Mouse (Mus musculus) cerebellum, adult 8-10 months (tissue): ENCODE data around the gene 4932438H23Rik.

Experiments used
- DNase-seq: peaks from one replicate; pipeline ENCODE4 v3.0.0; 2022

4932438H23Rik gene

DNA sequence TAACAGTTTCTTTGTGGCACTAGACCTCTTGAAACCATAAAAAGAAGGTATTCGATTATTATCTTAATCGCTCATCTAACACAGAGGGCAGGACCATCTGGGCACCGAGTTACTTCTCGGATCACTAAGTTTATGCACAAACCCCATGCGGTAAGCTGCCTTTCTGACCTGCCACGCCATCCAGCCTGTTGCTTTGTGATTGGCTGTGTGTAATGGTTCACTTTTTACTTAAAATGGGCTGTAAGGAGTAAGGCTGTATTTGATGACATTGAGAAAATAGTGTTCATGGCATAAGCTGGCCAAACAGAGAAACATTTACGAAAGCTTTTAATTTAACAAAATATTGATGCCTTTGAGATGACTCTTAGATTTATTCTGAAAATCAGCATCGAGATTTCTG lies at the start of gene 4932438H23Rik:
Gene 4932438H23Rik (minus strand): TSS at position 101 of the 400 bp plus-strand sequence.
- no peak for DNase-seq

DNA sequence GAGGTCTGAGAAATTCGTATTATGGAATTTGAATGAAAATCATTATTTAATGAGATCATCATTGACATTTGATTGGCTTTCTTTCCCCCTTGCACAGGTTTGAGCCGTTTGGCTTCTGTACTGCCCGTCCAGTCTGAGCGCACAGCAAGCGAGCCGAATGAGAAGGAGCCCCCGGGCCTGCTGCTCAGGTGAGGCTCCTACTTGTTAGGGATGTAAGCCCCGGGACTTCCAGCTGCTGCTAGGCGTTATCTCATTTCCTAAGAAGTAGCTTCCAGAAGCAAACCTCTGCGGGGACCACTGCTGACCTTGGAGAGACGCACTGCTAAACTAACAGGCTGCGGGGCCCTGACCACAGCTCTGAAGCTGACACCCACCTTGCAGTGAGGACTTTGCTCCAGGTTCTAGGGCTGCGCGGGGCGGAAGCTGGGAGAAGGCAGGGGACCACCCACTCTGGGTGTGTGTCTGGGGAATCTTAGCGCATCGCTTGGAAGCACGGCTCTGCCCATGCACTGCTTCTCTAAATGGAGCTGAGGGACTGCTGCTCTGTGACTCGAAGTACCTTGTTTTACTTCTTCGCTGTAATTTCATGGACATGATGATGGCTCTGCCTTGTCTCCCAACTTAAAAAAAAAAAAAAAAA lies 46.2 kb upstream of the 4932438H23Rik start:
- no peak for DNase-seq

DNA sequence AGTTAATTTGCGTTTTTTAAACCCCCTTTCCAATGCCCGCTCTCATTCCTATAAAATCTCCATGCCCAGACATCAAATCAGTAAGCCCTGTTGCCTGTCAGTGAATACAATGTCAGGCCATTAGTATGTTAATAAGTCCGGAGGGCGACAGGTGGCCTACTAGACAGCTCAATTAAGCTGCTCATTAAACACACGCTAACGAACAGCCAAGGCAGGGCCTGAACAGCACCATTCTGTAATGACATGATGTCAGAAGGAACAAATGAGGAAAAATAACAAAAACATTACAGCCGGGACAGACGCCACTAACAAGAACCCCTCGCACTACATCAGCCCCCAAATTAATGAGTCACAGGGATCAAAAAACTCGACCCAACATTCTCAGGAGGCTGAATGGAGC lies 45.5 kb upstream of the 4932438H23Rik start:
- no peak for DNase-seq

DNA sequence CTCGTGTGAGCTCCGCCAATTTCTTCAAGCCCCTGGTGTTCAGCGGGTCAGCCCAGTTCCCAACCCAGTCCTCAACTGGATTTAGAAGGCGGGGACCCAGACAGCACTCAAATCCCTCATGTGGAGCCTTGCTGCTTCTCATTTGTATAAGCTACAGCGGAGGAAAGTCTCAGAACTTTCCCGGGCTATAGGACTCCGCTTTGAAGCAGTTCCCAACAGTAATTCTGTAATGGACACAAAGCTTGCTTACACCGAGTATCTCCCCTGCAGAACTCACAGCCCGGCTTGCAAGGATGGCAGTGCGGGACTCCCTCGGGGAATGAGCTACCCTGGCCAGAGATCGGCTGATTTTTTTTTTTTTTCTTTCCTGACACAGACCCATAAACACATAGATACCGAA lies 45.1 kb upstream of the 4932438H23Rik start:
- no peak for DNase-seq

DNA sequence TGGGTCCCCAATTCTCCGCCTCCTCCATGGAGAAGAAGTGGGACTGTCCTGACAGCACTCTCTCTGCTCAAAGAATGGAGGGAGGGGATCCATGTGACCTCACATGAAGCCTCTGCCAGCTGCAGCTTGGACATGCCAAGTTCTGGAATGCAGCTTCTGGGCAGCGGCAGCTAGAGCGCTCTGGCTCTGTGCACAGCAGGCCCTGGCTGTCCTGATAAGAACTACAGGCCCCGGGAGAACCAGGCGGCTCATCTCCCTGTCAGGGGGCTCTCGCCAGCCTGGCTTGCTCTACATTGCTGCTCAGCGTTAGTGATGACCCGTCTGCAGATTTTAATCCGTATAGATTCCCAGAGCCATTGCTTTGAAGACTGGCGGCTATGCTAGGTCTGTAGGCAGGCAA lies 44.6 kb upstream of the 4932438H23Rik start:
- DNase-seq: no peak

DNA sequence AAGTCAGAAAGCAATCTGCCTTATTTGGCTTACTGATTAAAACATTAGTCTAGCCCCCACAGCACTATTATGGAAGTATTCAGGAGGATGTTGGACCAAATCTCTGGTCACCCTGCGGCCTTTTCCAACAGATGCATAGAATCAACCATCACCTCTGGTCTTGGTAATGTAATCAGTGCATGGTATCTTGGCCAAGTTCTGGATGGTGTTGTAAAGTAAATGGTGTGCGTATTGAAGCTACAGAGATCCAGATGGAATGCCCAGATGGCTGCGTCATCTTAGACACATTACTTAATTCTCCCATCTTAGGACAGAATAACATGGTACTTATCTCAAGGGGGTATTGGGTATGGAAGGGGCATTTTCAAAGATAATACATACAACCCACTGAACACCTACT lies 43.8 kb upstream of the 4932438H23Rik start:
- DNase-seq: no peak

DNA sequence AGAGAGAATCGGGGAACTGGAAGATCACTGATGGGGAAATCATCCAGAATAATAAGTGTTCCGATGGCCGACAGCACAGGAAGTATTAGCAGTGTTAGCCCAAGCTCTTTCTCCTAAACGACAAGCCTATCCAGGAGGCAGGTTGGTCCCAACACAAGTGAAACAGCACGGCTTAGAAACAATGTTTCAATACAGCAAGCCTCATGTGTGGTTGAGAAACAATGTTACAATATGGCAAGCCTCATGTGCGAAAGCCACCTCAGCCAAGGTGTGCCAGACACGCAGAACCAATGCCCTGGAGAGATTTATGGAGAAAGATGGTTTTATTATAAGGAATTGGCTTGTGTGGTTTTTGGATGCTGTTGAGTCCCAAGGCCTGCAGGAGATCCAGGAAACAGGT lies 43.2 kb upstream of the 4932438H23Rik start:
- no peak for DNase-seq

DNA sequence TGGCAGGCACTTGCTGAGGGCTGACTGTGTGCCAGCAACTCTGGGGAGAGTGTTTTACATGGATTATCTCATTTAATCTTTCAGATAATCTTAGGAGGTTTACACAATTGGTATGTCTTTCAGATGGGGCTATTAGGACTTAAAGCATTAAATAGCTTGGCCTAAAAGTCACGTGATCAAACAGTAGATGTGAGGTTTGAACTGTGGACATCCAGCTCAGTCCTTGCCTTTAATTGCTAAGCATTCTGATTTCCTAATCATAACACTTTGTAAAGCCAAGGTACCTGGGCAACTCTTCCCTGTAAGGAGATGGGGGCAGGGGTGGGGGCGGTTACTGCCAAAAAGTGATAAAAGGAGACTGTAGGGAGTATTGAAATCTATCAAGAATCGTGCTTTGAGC lies 41.7 kb upstream of the 4932438H23Rik start:
- no peak for DNase-seq

DNA sequence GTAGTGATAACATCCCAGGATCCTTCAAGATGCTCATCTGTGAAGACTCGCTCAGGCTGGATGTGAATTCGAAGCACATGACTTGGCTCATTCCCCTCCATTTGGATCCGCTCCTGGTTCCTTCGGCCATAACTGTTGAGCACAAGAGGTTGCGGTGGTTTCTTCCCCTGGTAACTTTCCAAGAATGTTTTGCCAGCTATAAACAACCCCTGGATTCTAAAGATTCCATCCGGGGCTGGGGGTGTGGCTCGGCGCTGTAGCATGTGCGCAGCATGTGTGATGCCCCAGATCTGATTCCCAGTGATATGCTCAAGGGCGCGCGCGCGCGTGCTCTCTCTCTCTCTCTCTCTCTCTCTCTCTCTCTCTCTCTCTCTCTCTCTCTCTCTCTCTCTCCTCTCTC lies 35.0 kb upstream of the 4932438H23Rik start:
- no peak for DNase-seq

DNA sequence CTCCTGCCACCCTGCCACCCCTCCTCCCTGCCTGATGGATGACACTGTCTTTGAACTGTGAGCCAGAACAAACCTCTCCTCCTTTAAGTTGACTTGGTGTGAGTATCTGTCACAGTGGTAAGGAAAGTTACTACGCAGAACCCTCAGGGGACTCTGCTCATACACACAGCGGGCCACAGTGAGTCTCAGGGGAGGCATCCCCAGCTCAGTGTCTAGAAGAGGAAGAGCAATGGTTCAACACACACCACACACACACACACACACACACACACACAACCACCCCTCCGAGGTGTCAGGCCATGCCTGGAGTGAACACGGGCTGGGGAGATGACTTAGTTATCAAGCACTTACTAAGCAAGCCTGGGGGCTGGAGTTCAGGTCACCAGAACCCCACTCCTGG lies 33.5 kb upstream of the 4932438H23Rik start:
- no peak for DNase-seq

DNA sequence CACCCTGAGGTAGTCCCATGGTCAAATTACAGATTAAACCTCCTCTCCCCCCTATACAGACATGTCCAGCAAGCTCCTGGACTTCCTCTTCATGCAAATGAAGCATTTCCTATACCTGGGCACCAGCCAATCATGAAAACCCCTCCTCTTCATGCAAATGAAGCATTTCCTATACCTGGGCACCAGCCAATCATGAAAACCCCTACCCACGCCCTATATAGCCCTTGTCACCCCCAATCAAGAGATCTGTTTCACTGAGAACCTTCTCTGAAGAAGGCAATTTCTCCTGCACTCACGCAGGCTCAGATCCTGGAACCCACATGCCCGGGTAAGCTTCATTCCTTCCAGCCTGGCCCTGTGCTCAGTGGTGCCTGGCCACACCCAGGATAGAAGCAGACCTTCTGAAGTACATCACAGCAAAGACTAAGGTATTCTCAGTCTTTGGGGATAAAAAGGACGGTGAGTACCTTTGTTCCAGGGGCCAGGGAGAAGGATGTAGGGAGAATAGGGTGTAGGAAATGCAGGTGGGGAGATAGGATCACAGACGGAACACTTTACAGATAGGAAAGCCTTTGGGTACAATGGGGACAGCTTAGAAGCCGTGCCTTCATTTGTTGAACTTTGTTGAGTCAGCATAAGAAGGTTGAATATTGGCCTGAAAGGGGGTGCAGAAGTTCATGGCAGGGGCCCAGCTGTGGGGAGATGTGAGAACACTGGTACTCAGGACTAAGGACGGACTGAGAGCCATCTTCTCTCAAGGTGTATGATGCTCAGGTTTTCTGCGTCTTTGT lies 32.0 kb upstream of the 4932438H23Rik start:
- DNase-seq: no peak

DNA sequence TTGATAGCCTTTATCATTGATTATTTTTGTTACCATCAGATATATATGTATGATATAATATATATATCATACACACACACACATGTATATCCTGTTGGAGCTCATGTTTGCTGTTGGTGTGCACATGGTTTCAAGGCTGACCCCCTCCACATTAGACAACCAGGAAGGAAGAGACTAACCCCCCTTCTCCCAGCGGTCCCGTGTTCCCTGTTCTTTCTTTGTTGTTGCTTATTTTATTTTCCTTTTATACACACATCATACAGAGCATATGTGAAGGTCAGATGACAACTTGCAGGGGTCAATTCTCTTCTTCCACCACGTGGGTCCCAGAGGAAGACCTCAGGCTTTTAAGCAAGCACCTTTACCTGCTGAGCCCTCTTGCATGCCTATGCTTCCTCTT lies 29.3 kb upstream of the 4932438H23Rik start:
- no peak for DNase-seq

DNA sequence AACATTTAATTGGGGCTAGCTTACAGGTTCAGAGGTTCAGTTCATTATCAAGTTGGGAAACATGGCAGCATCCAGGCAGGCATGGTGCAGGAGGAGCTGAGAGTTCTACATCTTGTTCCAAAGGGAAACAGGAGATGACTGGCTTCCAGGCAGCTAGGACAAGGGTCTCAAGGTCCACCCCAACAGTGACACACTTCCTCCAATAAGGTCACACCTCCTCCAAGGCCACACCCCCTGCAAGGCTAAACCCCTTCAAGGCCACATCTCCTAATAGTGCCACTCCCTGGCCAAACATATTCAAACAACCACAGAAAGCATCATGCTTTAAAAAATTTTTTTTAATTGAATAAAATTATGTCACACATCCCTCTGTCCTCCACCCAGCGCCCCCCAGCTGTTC lies 28.9 kb upstream of the 4932438H23Rik start:
- no peak for DNase-seq

DNA sequence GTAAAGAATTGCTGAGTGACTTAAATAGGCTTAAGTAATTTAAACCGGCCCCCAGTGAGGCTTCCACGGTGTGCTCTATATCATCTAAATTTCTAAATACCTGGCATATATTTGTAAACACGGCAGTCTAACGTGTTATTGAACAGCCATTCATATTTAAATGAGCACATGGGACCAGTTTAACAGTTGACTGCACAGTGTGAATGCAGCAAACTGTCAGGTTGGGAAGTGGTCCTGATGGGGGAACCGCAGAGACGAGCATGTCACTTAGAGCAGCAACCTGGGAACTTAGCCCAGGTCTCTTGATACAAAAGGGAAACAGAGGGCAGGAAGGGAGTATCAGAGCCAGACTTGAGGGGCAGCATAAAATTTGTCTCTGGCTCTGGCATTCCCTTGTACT lies 25.0 kb upstream of the 4932438H23Rik start:
- DNase-seq: no peak

DNA sequence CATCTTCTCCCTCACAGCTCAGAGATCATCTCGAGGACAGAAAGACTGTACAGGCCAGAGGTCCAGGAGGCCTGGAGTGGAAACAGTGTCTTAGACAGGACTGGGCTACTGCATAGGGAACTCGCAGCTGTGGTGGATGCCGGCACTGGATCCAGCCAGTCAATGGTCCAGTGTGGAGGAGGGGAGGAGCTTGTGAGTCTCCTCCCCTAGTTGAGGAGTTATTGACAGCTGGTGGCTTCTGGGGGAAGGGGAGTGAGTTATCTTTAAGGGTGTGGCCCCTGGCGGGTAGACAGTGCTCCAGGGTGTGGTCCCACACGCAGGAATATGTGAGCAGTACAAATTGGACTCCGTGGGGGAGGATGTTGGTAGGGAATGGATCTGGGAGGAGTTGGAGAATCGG lies 21.8 kb upstream of the 4932438H23Rik start:
- no peak for DNase-seq

DNA sequence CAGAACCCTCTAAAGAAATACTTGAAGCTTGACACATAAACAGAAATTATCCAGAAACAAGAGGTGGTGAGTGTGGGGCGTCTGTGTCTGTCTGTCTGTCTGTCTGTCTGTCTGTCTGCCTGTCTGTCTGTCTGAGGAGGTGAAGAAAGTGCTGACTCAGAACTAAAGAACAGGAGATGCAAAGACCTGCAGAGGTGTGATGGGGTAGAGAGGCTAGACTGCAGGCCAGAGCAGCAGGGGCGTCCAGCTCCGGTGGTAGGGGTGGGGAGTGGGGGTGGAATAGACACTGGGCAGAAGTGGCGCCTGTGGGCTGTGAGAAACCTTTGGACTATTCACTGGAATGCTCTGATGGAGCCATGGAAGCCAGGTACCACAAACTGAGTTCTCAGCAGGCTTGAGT lies 21.1 kb upstream of the 4932438H23Rik start:
- no peak for DNase-seq

DNA sequence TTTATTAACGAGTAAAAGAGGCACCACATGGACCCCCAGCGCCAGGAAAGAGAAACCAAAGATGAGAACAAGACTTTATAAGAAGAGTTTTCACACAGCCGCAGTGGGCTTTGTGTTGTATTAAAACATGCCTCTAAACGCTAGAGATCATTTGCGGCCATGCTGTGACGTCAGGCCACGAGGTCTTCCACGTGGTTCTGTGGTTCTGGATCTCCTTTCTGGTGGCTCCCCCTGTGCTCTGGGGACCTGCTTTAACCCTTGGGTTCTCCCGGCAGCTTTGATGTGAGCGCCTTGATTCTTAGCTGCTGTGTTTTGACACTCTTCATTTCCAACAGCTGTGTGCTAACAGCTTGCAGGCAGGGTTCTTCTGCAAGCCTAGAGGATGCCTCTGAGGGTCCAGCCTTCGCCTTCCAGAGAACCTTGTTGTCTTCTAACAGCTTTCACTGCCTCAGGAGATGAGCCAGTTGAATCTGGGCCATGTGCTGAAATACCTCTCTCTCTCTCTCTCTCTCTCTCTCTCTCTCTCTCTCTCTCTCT lies 16.1 kb upstream of the 4932438H23Rik start:
- DNase-seq: no peak

DNA sequence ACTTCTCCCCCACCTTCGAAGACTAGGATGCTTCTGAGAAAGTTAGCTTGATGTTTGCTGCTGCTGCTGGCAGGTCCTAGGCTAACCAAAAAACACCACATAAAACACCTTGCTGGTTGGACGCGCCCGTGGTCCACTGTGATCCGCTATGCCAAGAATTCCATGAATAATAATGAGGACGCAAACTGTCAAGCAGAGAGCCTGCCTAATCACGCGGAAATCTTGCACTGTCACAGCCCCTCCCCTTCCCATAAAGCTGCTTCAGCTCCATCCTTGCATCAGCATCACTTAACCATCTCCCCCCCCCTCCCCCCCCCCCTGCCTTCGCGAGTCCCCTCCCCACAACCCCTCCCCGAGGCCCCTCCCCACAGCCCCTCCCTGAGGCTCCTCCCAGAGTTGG lies 12.7 kb upstream of the 4932438H23Rik start:
- DNase-seq: no peak

DNA sequence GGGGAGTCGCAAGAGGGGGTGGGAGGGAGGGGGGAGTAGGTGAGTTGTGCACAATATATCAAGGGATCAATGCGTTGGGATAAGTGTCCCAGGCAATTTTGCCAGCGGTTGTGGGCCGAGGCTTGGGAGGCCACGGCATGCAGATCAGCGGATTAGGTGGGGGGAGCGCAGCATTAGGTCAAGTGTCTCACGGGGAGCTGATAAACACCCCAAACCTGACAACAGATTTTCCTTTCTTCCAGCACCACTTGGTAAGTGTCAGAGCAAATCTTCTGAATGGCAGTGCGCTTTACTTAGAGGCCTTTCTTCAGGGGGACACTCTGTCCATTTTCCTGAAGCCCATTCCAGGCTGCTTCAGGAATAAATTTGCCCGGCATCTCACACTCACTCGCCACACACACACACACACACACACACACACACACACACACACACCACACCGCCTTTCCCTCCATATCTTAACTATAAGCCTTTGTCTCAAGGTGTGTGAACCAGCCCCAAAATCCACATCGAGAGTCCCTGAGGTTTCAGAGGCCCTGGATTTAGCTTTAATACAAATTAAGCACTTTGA lies 10.6 kb upstream of the 4932438H23Rik start:
- no peak for DNase-seq

DNA sequence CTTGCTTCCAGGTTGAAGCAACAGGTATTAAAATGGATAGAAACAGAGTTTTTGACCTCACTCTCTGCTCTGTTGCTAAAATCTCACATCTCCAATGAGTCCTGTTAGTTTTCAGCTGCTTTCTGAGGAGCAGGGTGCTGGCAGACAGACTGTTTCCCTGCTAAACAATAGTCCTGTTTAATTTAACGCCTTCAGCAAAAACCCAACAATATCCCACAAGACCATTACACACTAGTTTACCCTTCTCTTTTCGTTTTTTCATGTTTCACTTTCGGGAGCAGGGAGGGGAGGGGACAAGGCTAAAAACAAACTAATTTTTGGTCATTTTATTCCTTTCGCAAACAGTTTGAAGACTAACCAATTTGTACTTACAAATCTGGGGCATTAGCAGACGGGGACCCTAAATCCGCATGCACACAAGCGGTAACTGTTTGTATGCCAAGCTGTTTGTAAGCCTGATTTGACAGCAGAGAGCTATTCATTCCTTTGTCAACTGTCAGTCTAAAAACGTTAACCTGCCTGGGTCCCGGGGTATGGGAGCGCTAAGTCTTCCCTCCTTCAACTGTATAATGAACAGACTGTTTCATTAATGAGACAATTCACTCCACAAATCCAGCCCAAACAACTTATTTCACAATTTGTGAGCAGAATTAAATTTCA lies 10.0 kb upstream of the 4932438H23Rik start:
- no peak for DNase-seq

DNA sequence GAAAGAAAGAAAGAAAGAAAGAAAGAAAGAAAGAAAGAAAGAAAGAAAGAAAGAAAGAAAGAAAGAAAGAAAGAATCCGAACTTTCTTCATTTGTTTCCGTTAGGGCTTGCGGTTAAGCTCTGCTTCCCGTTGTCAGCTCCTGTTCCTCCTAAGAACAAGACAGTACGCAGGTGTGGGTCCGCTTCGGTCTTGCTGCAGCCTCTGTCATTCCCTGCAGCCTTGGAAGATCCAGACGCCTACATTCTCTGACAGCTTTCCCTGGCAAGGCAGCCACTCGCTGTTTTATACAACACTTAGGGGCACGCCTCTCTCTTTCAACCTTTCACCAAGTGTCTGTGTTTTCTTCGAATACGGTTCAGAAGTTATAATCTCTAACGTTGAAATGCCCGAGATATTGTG lies 8.5 kb upstream of the 4932438H23Rik start:
- DNase-seq: no peak

DNA sequence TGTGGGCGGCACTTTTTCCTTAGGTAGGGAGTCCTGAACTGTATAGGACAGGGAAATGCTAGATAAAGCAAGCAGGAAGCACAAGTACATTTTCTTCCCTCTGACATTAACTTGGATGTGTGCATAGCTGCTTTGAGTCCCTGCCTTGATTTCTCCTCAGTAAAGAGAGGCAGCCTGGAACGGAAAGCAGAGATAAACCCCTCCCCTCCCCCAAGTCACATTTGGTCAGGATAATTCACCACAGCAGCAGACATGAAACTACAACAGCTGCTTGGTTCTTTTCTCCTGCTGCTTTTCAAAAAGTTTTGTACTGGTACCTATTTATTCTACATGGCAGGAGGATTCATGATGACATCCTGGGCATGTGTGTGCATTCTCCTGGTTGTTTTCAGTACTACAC lies 5.6 kb upstream of the 4932438H23Rik start:
- no peak for DNase-seq

DNA sequence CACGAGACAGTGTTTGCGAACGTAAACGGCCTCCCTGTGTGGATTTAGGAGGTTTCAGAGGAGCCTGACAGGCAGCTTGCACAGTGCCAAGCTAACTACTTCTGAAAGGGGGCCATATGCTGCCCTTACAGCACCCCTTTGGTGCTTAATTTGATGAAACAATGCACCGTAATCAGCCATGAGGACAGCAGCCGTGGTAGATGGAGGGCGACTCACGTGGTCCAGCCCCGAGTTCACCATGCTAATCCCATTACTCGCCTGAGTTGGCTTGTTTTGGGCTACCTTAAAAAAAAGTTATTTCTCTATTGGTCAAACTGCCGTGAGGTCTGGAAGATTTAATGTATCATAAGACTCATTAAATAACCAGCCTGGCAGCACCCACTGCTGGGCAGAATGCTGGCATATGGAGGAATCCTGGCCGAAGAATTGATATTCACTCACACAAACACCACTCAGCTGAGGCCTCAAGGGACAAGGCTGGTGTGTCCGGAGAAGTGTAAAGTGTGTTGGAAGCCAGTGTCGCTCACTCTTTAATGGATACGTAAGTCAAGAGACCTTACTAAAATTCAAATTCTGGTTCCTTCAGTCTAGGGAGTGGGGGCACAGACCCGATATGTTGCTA lies 4.6 kb upstream of the 4932438H23Rik start:
- DNase-seq: no peak
